Mouse (Mus musculus): Measurements from ENCODE around the gene Mapk6.

Mapk6 gene

DNA sequence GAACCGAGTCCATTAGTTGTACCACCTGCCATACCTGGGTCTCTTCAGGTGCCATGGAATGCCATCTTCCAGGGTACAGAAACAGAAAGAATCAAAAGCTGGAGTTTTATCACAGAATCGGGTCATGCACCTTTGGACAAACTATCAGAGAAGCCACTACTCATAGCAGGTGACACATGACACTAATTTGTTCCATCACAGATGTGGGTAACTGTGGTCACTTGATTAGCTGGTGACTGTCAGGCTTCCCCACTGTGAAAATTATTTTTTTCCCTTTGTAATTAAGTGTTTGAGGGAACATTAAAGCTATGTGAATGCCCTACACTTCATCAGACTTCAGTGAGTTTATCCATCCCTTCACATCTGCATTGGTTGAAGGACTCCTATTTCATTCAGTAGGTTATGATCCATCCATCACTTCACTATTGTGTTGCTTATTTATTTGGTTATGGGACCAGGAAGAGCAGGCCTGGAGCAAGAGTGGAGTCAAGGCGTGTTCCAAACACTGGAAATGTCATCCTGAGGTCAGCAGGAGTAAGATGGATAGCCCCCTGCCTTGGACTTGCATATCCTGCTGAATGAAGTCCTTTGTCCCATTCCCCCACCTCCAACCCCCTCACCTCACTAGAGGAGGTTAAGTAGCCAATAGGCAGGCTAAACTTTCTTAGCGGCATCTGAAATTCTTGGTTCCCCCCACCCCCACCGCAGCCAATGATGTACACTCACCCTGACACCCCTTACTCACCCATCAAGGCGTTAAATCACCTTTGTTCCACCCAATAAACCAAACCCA is 14.7 kb upstream of the Mapk6 start:
- no peak for DNase-seq (ENCODE audit: low read depth)

DNA sequence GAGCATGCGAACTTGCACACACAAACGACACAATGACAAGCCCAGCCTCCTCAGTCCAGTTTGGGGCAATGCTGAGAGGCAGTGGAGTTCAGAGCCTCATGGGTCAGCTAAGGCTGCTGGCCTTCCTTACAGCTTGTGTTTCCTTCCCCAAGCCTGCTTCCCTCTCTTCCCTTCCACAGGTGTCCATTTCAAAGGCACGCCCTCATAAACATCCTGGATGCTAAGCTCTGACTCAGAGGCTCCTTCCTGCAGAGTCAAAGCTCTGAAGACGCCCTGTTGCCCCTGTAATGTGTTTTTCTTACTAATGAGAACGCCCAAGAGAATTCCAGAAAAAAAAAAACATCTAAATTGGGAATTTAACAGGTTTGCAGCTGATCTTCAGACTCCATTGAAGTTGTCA is 13.9 kb upstream of the Mapk6 start:
- no peak for DNase-seq (ENCODE audit: low read depth)

GRCm38 (mm10) chr9:75422251-75422691 is 12.5 kb upstream of the Mapk6 start:
- DNase-seq (ENCODE audit: low read depth) = peak; percentile 84

GRCm38 (mm10) chr9:75414204-75414603 is 4.4 kb upstream of the Mapk6 start:
- DNase-seq (ENCODE audit: low read depth) = peak; percentile 63

- no peak for DNase-seq (ENCODE audit: low read depth)
Observed at GRCm38 (mm10) chr9:75413206-75413605, 3.4 kb upstream of the Mapk6 start.

DNA sequence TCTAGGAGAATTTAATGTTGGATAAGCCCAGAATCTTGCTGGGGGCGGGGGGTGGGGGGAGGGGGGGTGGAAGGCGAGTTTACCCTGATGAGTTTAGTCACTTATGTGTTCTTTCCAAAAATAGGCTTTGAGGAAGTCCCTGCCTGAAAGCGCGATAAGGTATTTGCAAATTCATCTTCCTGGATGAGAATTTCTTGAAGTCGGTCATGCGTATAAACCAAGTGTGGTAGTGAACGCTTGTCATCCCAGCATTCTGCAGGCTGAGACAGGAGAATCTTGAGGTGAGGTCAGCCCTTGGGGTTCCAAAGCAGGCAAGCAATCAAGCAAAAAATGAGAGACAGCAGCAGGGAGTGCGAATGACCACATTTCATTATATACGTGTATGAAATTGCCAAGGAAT is 1.8 kb upstream of the Mapk6 start:
- no peak for DNase-seq (ENCODE audit: low read depth)

DNA sequence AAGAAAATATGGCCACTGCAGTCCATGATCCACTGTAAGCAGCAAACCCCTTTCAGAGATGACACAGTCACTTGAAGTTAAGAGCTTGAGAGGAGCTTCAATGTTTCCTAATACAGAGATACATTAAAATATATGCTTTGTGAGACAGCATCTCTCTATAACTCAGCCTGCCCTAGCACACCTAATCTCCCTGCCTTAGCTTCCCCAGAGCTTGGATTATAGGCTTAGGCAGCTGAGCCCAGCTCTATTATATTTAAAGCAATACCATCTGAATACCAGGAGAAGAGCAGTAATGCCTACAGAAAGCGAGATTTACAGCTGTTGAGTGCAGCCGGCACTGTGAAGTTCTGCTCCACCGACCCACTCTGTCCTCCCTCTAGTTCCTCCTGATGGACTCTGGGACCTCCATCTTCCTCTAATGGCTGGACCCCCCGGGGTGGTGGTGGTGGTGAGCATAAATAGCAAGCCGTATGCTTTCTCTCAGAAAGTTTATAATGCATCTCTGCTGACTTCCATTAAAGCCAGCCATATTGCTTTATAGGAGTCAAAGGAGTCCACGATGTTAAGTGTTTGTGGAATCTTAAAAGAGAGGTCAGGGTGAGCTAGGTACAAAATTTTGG is 1.2 kb upstream of the Mapk6 start:
- DNase-seq (ENCODE audit: low read depth) = no peak

- peak; percentile 89 for DNase-seq (ENCODE audit: low read depth)
Observed at GRCm38 (mm10) chr9:75409031-75409851, 564 bp downstream of the Mapk6 start.

DNA sequence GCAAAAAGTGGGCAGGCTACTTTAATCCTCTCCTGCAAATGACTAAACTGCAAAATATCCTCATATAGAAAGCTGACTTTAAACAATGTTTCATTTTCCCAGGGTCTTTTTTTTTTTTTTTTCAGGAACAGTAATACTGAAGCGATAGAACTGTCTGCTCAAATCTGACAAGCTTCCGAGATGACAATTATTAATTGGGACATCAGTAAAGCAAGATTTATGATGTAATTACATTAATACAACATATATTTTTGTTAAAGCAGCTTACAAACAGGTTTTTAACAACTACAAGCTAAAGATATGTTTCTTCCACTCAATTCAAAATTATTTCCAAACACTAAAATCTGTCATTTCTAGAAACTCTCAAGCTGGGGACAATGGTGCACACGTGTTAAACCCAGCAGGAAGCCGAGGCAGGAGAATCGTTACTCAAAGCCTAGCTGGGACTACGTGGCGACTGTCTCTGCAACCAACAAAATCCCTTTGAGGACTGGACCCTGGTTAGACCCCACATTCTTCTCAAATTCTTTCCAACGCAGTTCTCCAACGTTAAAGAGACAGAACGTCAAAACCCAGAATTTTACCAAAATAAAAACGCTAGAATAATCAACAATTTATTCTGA is 1.5 kb downstream of the Mapk6 start:
- DNase-seq (ENCODE audit: low read depth) = no peak

DNA sequence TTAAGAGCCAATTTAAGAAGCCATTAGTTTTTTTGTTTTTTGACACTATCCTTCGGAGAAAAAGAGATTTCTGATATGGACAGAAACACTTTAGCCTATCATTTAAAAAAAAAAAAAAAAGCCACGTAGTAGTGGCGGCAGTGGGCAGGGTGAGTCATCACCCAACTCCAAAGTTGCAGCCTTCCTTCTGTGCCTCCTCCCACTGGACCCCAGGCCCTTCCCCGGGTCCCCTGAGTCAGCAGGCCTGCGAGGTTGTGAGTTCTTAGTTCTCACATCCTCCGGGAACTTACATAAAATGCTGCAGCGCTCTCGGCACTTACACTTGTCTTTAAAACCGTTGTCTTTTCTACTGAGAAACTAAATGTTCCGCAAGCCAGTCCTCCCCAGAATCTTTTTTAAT is 2.0 kb downstream of the Mapk6 start:
- peak; percentile 83 for DNase-seq (ENCODE audit: low read depth)

DNA sequence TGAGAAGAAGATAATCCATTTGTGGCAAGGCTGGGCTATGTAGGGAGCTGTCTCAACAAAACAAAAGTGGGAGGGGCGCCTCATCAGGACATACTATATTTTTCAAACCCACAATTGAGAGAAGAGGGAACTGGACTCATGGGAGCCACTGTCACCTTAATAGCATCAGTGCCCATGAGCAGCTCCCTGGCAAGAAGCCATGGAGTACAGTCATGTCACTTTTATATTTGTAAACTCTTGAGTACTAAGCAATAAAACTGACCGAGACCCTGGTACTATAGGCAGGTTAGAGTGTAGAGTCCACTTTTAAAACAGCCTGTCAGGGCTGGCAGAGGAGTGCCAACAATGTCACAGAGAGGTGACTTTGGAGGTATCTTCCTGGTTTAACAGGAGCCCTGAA is 3.7 kb downstream of the Mapk6 start:
- peak; percentile 17 for DNase-seq (ENCODE audit: low read depth)

DNA sequence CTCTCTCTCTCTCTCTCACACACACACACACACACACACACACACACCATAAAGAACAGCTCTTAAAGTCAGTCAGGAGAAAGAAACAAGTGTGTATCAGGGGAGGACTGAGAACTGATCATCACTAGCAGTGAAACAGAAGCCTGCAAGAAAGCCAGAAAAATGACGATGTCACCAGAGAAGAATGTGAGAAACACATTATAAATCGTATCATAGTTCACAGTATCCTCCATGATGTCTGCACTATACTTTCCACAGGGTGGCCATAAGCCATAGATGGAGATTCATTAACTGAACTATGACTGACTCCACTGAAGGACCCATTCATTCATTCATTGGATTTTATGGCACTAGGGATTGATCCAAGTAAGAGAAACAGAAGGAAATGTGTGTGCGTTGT is 6.3 kb downstream of the Mapk6 start:
- DNase-seq (ENCODE audit: low read depth) = peak; percentile 53

- DNase-seq (ENCODE audit: low read depth) = no peak
Observed at GRCm38 (mm10) chr9:75401593-75402504, 8.0 kb downstream of the Mapk6 start.

DNA sequence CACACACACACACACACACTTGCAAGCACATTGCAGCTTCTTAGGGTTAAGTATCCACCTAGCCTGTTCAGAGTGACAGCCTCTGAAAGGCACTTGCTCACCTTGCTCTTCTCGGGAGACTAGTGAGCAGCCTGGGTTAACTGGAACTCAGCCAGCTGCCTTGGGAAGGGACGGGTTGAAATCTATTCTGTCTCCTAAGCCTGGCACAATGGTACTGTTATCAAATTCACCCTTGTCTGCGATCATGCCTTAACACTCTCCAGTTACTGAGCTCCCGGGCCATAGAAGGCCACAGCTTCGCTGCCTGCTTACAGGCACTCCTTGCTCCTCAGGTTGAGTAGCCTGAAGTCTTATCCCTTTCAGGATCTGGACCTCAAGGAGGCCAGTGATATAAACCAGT is 9.2 kb downstream of the Mapk6 start:
- DNase-seq (ENCODE audit: low read depth) = no peak

- DNase-seq (ENCODE audit: low read depth) = no peak
Observed at GRCm38 (mm10) chr9:75399069-75399468, 10.7 kb downstream of the Mapk6 start.

- no peak for DNase-seq (ENCODE audit: low read depth)
Observed at GRCm38 (mm10) chr9:75395971-75396370, 13.8 kb downstream of the Mapk6 start.

DNA sequence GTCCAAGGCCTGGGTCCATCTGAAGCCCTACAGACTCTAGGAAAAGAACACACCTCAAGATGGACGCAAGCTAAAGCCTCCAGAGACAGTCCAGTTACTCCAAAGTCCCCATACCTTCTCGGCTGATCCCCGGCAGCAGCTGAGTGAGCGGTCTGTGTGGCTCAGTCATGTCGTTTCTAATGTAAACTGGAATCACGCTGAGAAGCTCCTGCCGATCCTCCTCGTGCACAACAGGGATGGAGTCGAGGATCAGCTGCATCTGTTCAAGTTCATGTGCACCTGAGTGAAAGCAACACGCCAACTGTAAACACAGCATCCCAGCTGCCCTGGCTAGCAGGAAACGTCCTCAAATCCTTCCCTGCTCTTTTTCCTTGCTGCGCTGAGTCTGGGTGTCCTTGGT is 16.6 kb downstream of the Mapk6 start:
- DNase-seq (ENCODE audit: low read depth) = no peak

- no peak for DNase-seq (ENCODE audit: low read depth)
Observed at GRCm38 (mm10) chr9:75385218-75385974, 24.4 kb downstream of the Mapk6 start.

DNA sequence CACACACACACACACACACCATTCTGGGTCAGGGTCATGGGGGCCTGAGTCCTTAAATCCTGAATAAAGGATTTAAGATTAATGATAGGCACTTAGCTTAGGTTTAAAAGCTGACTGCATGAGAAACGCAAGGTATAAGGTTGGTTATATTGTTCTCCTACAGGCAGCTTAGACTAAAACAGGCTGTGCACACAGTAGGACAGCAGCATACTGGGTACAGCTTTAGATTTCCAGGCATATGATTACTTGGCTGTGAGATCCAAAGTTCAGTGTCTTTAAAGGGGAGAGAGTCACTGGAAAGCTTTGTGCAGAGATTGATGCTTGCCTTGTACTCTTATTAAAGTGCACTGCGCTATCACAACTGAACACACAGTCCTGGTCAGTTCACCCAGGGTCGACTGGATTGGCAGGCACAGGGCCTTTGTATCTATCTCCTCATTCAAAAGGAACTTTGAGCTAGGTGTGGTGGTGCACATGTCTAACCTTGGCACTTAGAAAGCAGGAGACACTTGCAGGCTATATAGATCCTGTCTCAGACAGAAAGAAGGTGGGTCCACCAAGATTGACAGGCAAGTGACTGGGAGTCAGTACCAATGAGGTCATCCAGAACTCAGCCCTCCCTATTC is 25.4 kb downstream of the Mapk6 start:
- no peak for DNase-seq (ENCODE audit: low read depth)

DNA sequence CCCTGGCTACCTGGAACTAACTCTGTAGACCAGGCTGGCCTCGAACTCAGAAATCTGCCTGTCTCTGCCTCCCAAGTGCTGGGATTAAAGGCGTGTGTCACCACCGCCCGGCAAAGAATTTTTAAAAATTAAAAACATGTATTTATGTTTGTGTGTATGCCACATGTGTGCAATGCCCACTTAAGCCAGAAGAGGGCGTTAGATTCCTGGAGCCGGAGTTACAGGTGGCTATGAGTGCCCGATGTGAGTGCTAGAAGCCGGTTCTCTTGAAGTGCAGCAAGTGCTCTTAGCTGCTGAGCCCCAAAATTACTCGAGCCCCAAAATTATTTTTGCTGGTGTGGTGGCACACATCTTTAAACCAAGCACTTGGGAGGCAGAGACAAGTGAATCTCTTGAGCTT is 26.0 kb downstream of the Mapk6 start:
- DNase-seq (ENCODE audit: low read depth) = no peak

All from NIH3T3 (cell line).